Mouse (Mus musculus) gastrocnemius, postnatal 14 days (tissue): ENCODE results near the gene Ak1. TPM values are rescaled to one million over a fixed set of nuclear protein-coding genes. Genes with fewer than 3 reads are reported as not detected.

ENCODE experiments used
- DNase-seq: peaks from one replicate; pipeline ENCODE4 v3.0.0; 2021; ENCODE audit warnings: mixed read lengths
- intact Hi-C: fragments of 180-260 bp; cut with DNase I; formaldehyde crosslinking; loops from one replicate; pipeline ENCODE4 v1.15.1; 2025; ENCODE audit warnings: low total_unique reads
- total RNA-seq, 2 experiments: library from RNA; stranded (reverse); gene quantifications; 2 replicates each; pipeline ENCODE4 v1.2.3; 2021

The Ak1 gene
- total RNA-seq, 2 experiments from 2014 or later: 1,800 to 1,917 TPM

- intact Hi-C loops: loop anchor here (5.0 kb wide), 1 partner anchor 39 kb away; no protein-coding TSS in a partner anchor
- DNase-seq: peak; percentile 54
Measured at GRCm38 (mm10) chr2:32642813-32643212, 21.3 kb downstream of the Ak1 start.

- intact Hi-C loops: loop anchor here (5.0 kb wide), 1 partner anchor 38 kb away; no protein-coding TSS in a partner anchor
- no peak for DNase-seq
Measured at GRCm38 (mm10) chr2:32644083-32644482, 22.5 kb downstream of the Ak1 start.

- intact Hi-C loops: loop anchor here (5.0 kb wide), 1 partner anchor 37 kb away; no protein-coding TSS in a partner anchor
- DNase-seq: no peak
Measured at GRCm38 (mm10) chr2:32644799-32645475, 23.4 kb downstream of the Ak1 start.

GRCm38 (mm10) chr2:32645647-32646046 is 24.1 kb downstream of the Ak1 start:
- no peak for DNase-seq
- intact Hi-C loops: no loop called here

- intact Hi-C loops: no loop called here
Measured at GRCm38 (mm10) chr2:32646379-32647056, 25.0 kb downstream of the Ak1 start, which contains the start of gene Eng. Gene Eng, plus strand, starts transcription at chr2:32646595.

GRCm38 (mm10) chr2:32647366-32647765 is 25.8 kb downstream of the Ak1 start:
- intact Hi-C loops: no loop called here
- no peak for DNase-seq

More at GRCm38 (mm10) chr2:32646379-32647056, 25.0 kb downstream of the Ak1 start, which contains the start of gene Eng:
- DNase-seq: peak; percentile 78

- intact Hi-C loops: no loop called here
- DNase-seq: no peak
Measured at GRCm38 (mm10) chr2:32653764-32654163, 32.2 kb downstream of the Ak1 start.

GRCm38 (mm10) chr2:32654743-32655393 is 33.3 kb downstream of the Ak1 start:
- no peak for DNase-seq
- intact Hi-C loops: no loop called here

- intact Hi-C loops: no loop called here
- DNase-seq: no peak
Measured at GRCm38 (mm10) chr2:32655394-32655744, 33.8 kb downstream of the Ak1 start.

- intact Hi-C loops: no loop called here
- DNase-seq: peak; percentile 45
Measured at GRCm38 (mm10) chr2:32655826-32656225, 34.3 kb downstream of the Ak1 start.

- intact Hi-C loops: no loop called here
- no peak for DNase-seq
Measured at GRCm38 (mm10) chr2:32658873-32659272, 37.3 kb downstream of the Ak1 start.

GRCm38 (mm10) chr2:32661509-32662107 is 40.0 kb downstream of the Ak1 start:
- intact Hi-C loops: no loop called here
- no peak for DNase-seq

GRCm38 (mm10) chr2:32662291-32662690 is 40.7 kb downstream of the Ak1 start:
- intact Hi-C loops: no loop called here
- no peak for DNase-seq

- intact Hi-C loops: no loop called here
- no peak for DNase-seq
Measured at GRCm38 (mm10) chr2:32665345-32665744, 43.8 kb downstream of the Ak1 start.

- intact Hi-C loops: no loop called here
- DNase-seq: no peak
Measured at GRCm38 (mm10) chr2:32665853-32666252, 44.3 kb downstream of the Ak1 start.

GRCm38 (mm10) chr2:32667775-32668174 is 46.2 kb downstream of the Ak1 start:
- no peak for DNase-seq
- intact Hi-C loops: no loop called here

GRCm38 (mm10) chr2:32668176-32668575 is 46.6 kb downstream of the Ak1 start:
- intact Hi-C loops: no loop called here
- DNase-seq: no peak

GRCm38 (mm10) chr2:32669876-32670275 is 48.3 kb downstream of the Ak1 start:
- no peak for DNase-seq
- intact Hi-C loops: no loop called here

GRCm38 (mm10) chr2:32671147-32671546 is 49.6 kb downstream of the Ak1 start:
- intact Hi-C loops: no loop called here

More at GRCm38 (mm10) chr2:32671147-32671546, 49.6 kb downstream of the Ak1 start:
- no peak for DNase-seq
